Mouse (Mus musculus): Measurements from ENCODE around the gene Ssu72. TPM values are rescaled to one million over a fixed set of nuclear protein-coding genes. Genes with fewer than 3 reads are reported as not detected.

Gene Ssu72
- 155 and 186 TPM in 2 replicates for polyA plus RNA-seq (2012; rRNA removed)

DNA sequence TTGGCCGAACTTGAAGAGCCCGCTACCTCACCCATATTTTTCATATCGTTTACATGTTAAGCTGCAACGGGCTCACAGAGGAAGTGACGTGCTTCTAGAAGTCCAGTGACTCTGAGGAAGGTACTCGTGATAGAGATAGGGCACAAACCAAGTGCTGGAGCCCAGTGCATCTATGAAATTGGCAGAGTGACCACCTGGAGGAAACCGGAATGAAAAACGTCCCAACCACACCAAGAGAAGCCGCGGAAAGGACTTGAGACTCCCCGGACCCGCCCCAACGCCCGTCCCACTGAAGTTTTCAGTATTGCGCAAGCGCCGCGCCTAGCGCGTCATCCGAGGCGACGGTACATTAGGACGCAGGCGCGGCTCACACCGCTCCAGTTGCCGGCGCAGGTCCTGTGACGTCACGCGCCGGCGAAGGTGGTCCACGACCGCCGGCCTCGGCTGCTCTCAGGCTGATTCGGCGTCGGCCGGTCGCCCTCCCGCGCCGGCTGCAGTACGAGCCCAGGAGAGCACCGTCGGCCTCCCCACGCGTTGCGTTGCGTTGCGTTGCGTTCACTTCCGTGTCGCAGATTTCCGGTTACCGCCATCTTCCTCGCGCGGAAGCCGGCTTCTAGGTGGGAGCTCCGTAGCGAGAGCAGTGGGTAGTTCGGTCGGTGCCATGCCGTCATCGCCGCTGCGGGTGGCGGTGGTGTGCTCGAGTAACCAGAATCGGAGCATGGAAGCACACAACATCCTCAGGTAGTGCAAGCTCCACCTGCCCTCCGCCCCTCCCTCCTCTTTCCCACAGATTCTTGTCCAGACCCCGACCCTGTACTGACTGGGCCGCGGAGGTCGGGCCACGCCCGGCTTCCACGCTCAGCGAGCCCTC lies at the start of gene Ssu72:
Gene Ssu72, plus strand, starts transcription at position 80 of the 871 bp plus-strand sequence.

DNA sequence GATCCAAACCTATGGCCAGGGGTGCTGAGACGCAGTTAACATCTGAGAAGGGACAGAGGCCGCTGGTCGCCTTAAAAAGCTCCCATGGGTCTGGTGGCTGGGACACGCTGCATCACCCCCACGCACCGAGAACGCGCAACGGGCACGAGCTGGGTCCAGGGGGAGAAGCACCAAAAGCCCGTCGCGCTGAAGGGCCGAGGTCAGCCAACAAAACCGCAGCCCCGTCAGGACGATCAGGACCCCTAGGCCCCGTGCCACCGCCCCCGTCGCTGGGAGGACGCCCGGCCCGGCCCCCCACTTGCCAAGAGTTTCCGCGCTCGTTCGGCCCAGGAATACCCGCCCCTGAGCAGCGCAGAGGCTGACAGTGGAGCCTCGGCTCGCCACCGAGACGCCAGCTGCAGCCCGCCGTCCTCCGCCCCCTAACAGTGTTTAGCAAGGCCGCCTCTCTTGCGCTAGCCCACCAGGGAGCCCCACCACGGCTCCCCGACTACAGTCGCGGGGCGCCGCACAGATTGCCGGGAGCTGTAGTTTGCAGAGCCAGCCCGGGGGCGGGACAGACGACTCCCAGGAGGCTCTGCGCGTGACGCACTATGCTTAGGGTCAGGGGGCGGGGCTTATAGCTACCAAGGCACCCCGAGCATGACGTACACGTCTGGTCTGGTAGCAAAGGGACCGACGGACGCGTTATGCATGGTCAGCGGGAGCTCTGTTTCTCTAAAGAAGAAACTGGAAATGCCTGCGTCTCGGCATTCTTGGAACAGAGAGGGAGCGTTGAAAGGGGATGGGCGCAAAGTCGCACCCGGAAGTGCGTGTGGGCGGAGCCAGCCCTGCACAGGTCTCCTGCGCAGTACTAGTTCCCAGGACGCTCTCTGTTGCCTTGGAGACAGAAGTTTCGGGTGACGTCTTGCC lies 35.7 kb upstream of the Ssu72 start, which contains the start of gene Mib2:
Gene Mib2, minus strand, starts transcription at position 510 of the 909 bp plus-strand sequence.

GRCm38 (mm10) chr4:155694111-155694481 lies 10.5 kb upstream of the Ssu72 start, which contains the start of gene Fndc10:
Gene Fndc10 (plus strand): TSS chr4:155694342.

GRCm38 (mm10) chr4:155734350-155734941 lies 29.8 kb downstream of the Ssu72 start, which contains the start of gene Tmem240:
Gene Tmem240 (plus strand): TSS chr4:155734800.

DNA sequence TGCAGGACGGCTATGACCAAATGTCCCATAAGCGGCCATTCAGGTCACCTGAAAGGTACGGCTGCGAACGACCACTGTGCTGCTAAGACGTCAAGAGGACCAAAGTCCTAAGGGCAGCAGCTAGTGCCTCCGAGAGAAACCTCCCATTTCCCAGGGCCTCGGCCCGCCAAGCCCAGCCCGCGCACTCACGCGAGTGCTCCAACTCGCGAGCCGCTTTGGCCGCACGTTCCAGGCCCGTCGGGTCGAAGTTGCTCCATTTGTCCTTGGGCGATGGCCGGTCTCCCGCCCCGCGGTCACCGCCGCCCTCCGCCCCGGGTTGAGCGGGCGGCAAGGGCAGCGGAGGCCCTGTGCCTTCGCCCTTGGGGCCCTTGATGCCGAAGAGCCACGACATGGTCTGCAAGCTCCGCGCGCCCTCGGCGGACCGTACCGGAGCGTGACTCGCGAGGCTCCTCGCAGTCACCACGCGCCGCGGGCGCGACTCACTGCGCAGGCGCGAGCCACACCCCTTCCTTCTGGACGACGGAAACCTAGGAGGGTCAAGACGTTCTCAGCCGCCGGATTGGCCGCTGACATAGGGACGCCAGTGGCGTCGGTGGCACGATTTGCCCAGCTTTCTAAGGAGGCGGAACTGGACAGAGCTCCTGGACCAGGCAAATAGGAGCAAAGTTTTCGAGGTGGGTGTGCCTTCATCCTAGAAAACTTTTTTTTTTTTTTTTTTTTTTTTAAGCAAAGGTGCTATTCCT lies 56.2 kb downstream of the Ssu72 start, which contains the start of gene Atad3a:
Gene Atad3a, minus strand, starts transcription at position 481 of the 743 bp plus-strand sequence.

DNA sequence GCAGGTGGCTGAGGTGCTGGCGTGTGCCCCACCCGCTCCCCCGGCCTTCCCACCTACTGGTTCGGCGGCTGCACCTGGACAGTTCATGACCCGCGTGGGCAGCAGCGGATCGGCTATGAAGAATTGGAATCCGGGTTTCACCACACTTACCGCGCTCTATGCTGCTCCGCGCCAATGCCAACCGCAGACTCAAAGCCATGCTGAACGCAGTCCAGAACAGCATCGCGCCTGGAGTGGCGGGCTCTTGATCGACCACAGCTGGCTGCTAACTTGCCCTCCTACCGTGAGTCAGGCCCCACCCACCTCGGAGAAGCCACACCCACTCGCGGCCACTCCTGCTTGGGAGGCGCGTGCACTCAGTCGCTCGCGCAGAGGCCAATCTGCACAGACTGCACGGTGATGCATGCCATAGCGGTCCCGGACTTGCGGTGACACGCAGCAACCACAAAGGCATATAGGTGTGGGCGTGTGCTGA lies 69.7 kb downstream of the Ssu72 start, which contains the start of gene Vwa1:
Gene Vwa1, minus strand, starts transcription at position 419 of the 475 bp plus-strand sequence.

Other genes with a start within 250 kb of the Ssu72 start
- gene Tmem52, start 235.7 kb upstream of the Ssu72 start, polyA plus RNA-seq (2012; rRNA removed): 24.6 and 32.7 TPM in 2 replicates
- gene Gnb1, start 213.4 kb upstream of the Ssu72 start, polyA plus RNA-seq (2012; rRNA removed): 767 and 998 TPM in 2 replicates
- 159 and 161 TPM in 2 replicates for gene Nadk, start 142.4 kb upstream of the Ssu72 start, polyA plus RNA-seq (2012; rRNA removed)
- gene Slc35e2, start 103.4 kb upstream of the Ssu72 start, polyA plus RNA-seq (2012; rRNA removed): 10.1 and 12.7 TPM in 2 replicates
- 14.6 and 18.3 TPM in 2 replicates for gene Cdk11b, start 79.9 kb upstream of the Ssu72 start, polyA plus RNA-seq (2012; rRNA removed)
- not detected in 2 replicates for gene Gm10563, start 59.4 kb upstream of the Ssu72 start, polyA plus RNA-seq (2012; rRNA removed)
- 270 and 504 TPM in 2 replicates for gene Mmp23, start 51.4 kb upstream of the Ssu72 start, polyA plus RNA-seq (2012; rRNA removed)
- gene Mib2, start 35.6 kb upstream of the Ssu72 start, polyA plus RNA-seq (2012; rRNA removed): 183 and 185 TPM in 2 replicates
- 119 and 120 TPM in 2 replicates for gene Fndc10, start 10.5 kb upstream of the Ssu72 start, polyA plus RNA-seq (2012; rRNA removed)
- 4.8 and 6.1 TPM in 2 replicates for gene Tmem240, start 30.0 kb downstream of the Ssu72 start, polyA plus RNA-seq (2012; rRNA removed)
- 164 and 228 TPM in 2 replicates for gene Atad3a, start 56.3 kb downstream of the Ssu72 start, polyA plus RNA-seq (2012; rRNA removed)
- gene Vwa1, start 69.9 kb downstream of the Ssu72 start, polyA plus RNA-seq (2012; rRNA removed): 38.0 and 45.5 TPM in 2 replicates
- 0.81 and 0.84 TPM in 2 replicates for gene Tmem88b, start 81.1 kb downstream of the Ssu72 start, polyA plus RNA-seq (2012; rRNA removed)
- gene Ankrd65, start 85.6 kb downstream of the Ssu72 start, polyA plus RNA-seq (2012; rRNA removed): 7.0 and 7.3 TPM in 2 replicates
- gene Mrpl20, start 98.1 kb downstream of the Ssu72 start, polyA plus RNA-seq (2012; rRNA removed): 47.9 and 50.3 TPM in 2 replicates
- 79.1 and 80.1 TPM in 2 replicates for gene Ccnl2, start 107.7 kb downstream of the Ssu72 start, polyA plus RNA-seq (2012; rRNA removed)
- 206 and 229 TPM in 2 replicates for gene Aurkaip1, start 126.5 kb downstream of the Ssu72 start, polyA plus RNA-seq (2012; rRNA removed)
- 550 and 561 TPM in 2 replicates for gene Mxra8, start 134.9 kb downstream of the Ssu72 start, polyA plus RNA-seq (2012; rRNA removed)
- gene Dvl1, start 142.6 kb downstream of the Ssu72 start, polyA plus RNA-seq (2012; rRNA removed): 237 and 243 TPM in 2 replicates
- gene Tas1r3, start 158.6 kb downstream of the Ssu72 start, polyA plus RNA-seq (2012; rRNA removed): 1.3 and 1.4 TPM in 2 replicates
- 43.1 and 47.1 TPM in 2 replicates for gene Cptp, start 164.6 kb downstream of the Ssu72 start, polyA plus RNA-seq (2012; rRNA removed)
- gene Ints11, start 164.7 kb downstream of the Ssu72 start, polyA plus RNA-seq (2012; rRNA removed): 49.6 and 63.3 TPM in 2 replicates
- 142 and 148 TPM in 2 replicates for gene Pusl1, start 187.0 kb downstream of the Ssu72 start, polyA plus RNA-seq (2012; rRNA removed)
- 47.6 and 51.6 TPM in 2 replicates for gene Acap3, start 187.0 kb downstream of the Ssu72 start, polyA plus RNA-seq (2012; rRNA removed)
- gene Ube2j2, start 239.0 kb downstream of the Ssu72 start, polyA plus RNA-seq (2012; rRNA removed): 132 and 145 TPM in 2 replicates